Mouse (Mus musculus): ENCODE measurements at regions not wholly inside any gene's neighbourhood (a gene's known extent, or its start where the extent isn't known, plus 50 kb on each side); places are given as distances from the start of the nearest gene placed in this dataset.

- Histone ChIP-seq H3K9me3 (no peaks in the 10 kb centered on the region), H3K4me1 (peaks cover 9% of the 10 kb centered on the region), H3K36me3 (replicated peaks) (no peaks in the 10 kb centered on the region), H3K27ac (no peak overlapping the region), H3K27me3 (ENCODE audit: poor library complexity, severe bottlenecking) (no peaks in the 10 kb centered on the region), H3K4me3 (no peak overlapping the region)
- 72% methylated on average over 2 of the region's 2 CpGs for WGBS
- DNase-seq (ENCODE audit: extremely low spot score, low spot score): no peak
These were observed 288.2 kb upstream of the Kcnh7 start for GRCm38 (mm10) chr2:63472248-63472647.

- H3K4me1 ChIP-seq: no peaks in the 10 kb centered on the region
- H3K4me3 ChIP-seq: no peak overlapping the region
- H3K9me3 ChIP-seq: no peaks in the 10 kb centered on the region
- DNase-seq (ENCODE audit: extremely low spot score, low spot score): no peak
- H3K27ac ChIP-seq: no peak overlapping the region
- H3K36me3 ChIP-seq (replicated peaks): no peaks in the 10 kb centered on the region
- WGBS: 91% methylated on average over 2 of the region's 2 CpGs
- no peaks in the 10 kb centered on the region for H3K27me3 ChIP-seq (ENCODE audit: poor library complexity, severe bottlenecking)
These were observed 275.0 kb upstream of the Kcnh7 start for GRCm38 (mm10) chr2:63459112-63459511.

GRCm38 (mm10) chr2:63454263-63455011, 270.4 kb upstream of the Kcnh7 start:
- H3K27me3 ChIP-seq (ENCODE audit: poor library complexity, severe bottlenecking): no peaks in the 10 kb centered on the region
- H3K36me3 ChIP-seq (replicated peaks): no peaks in the 10 kb centered on the region
- H3K9me3 ChIP-seq: no peaks in the 10 kb centered on the region
- DNase-seq (ENCODE audit: extremely low spot score, low spot score): no peak
- H3K4me1 ChIP-seq: no peaks in the 10 kb centered on the region
- H3K27ac ChIP-seq: no peak overlapping the region
- H3K4me3 ChIP-seq: no peak overlapping the region
- 80% methylated on average over 10 of the region's 10 CpGs for WGBS

- no peaks in the 10 kb centered on the region for H3K9me3 ChIP-seq
- no peak for DNase-seq (ENCODE audit: extremely low spot score, low spot score)
- H3K27ac ChIP-seq: no peak overlapping the region
- H3K4me3 ChIP-seq: no peak overlapping the region
- H3K4me1 ChIP-seq: no peaks in the 10 kb centered on the region
- 77% methylated on average over 1 of the region's 1 CpGs for WGBS
- H3K36me3 ChIP-seq (replicated peaks): no peaks in the 10 kb centered on the region
- no peaks in the 10 kb centered on the region for H3K27me3 ChIP-seq (ENCODE audit: poor library complexity, severe bottlenecking)
These were observed 268.8 kb upstream of the Kcnh7 start for GRCm38 (mm10) chr2:63452891-63453290.

GRCm38 (mm10) chr2:63452164-63452563, 268.1 kb upstream of the Kcnh7 start:
- Histone ChIP-seq H3K36me3 (replicated peaks) (no peaks in the 10 kb centered on the region), H3K4me3 (no peak overlapping the region), H3K9me3 (no peaks in the 10 kb centered on the region), H3K4me1 (no peaks in the 10 kb centered on the region), H3K27ac (no peak overlapping the region), H3K27me3 (ENCODE audit: poor library complexity, severe bottlenecking) (no peaks in the 10 kb centered on the region)
- DNase-seq (ENCODE audit: extremely low spot score, low spot score): no peak
- WGBS: 76% methylated on average over 1 of the region's 1 CpGs

GRCm38 (mm10) chr2:63434327-63434726, 250.2 kb upstream of the Kcnh7 start:
- Histone ChIP-seq H3K4me3 (no peak overlapping the region), H3K4me1 (no peaks in the 10 kb centered on the region), H3K27ac (no peak overlapping the region), H3K36me3 (replicated peaks) (no peaks in the 10 kb centered on the region), H3K9me3 (no peaks in the 10 kb centered on the region), H3K27me3 (ENCODE audit: poor library complexity, severe bottlenecking) (no peaks in the 10 kb centered on the region)
- no peak for DNase-seq (ENCODE audit: extremely low spot score, low spot score)

DNA sequence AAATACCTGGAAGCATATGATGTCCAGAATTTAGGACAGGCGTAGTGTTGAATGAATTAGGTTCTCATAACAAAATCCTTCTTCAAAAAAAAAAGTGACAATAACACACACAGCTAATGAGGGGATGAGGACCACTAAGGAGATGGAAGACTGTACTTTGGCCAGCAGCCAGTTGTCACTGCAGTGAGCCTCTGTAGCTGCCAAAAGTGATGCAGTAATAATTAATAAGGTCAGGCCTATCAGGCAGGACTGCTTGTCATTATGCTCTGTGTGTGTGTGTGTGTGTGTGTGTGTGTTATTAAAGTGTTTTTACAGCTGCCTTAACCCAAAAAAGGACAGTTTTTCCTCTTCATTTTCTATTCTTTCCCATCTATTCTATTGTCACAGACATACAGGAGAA, 221.3 kb upstream of the Kcnh7 start:
- Histone ChIP-seq H3K9me3 (no peaks in the 10 kb centered on the region), H3K36me3 (replicated peaks) (no peaks in the 10 kb centered on the region), H3K27ac (no peak overlapping the region), H3K4me1 (no peaks in the 10 kb centered on the region), H3K4me3 (no peak overlapping the region), H3K27me3 (ENCODE audit: poor library complexity, severe bottlenecking) (no peaks in the 10 kb centered on the region)
- WGBS: 96% methylated on average over 1 of the region's 1 CpGs
- no peak for DNase-seq (ENCODE audit: extremely low spot score, low spot score)

All from forebrain, embryonic 10.5 days (tissue).